ENCODE assay signal across 22 mouse cellular contexts in the genomic region with DNA sequence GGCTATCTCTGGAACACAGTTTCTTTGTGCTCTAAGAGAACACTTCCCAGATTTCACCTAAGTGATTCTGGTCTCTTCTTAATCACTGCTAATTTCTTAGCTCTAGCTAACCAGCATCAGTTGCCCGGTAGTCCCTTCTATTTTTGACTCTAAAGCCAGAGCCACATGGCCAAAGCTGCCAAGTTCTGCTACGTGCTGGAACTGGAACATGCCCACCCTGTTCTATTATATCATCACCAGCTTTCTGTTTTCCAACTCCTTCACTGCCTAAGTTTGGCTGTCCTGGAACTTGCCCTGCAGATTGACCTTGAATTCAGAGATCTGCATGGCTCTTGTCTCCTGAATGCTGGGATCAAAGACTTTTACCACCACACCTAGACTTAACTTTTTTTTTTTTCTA. TPM values are rescaled to one million over a fixed set of nuclear protein-coding genes. Genes with fewer than 3 reads are reported as not detected.
"Had no signal": no experiment of that assay in that cellular context is flagged by ENCODE, and none has a peak within 500 bp of the region (broad histone marks: within the 10 kb centered on the region; RNA-seq: fewer than 3 reads in every experiment).

No protein-coding gene starts in this region.

- DNase-seq: kidney, adult 9 months; kidney, postnatal 14 days; kidney, postnatal 4 days; left cerebral cortex, postnatal 4 days; liver, postnatal 0 days; lung, embryonic 14.5 days; thymus, postnatal 25 days had no signal

- H3K9ac ChIP-seq: limb, embryonic 12.5 days; limb, embryonic 15.5 days; liver, embryonic 14.5 days; liver, postnatal 0 days; lung, embryonic 14.5 days; midbrain, embryonic 13.5 days had no signal

- H3K4me1 ChIP-seq: limb, embryonic 12.5 days; limb, embryonic 15.5 days had no signal

- H3K4me3 ChIP-seq: limb, embryonic 12.5 days; limb, embryonic 15.5 days; midbrain, embryonic 13.5 days had no signal

- H3K9me3 ChIP-seq: limb, embryonic 12.5 days; limb, embryonic 15.5 days; midbrain, embryonic 13.5 days had no signal

- H3K27ac ChIP-seq: limb, embryonic 12.5 days; limb, embryonic 15.5 days; liver, embryonic 14.5 days; macrophage; midbrain, embryonic 13.5 days had no signal

- H3K27me3 ChIP-seq: limb, embryonic 12.5 days; limb, embryonic 15.5 days had no signal

- H3K4me2 ChIP-seq: limb, embryonic 12.5 days; limb, embryonic 15.5 days; liver, embryonic 11.5 days; lung, embryonic 14.5 days; midbrain, embryonic 13.5 days had no signal

- ATAC-seq: liver, postnatal 0 days; lung, postnatal 0 days; midbrain, embryonic 13.5 days had no signal

- H3K36me3 ChIP-seq: limb, embryonic 12.5 days; limb, embryonic 15.5 days; midbrain, embryonic 13.5 days had no signal

RNA-seq across cellular contexts. Expression of a gene that starts 52.5 kb away (rescaled TPM):
- total RNA-seq: left cerebral cortex, adult 8-10 months; left cerebral cortex, postnatal 4 days; megakaryocyte, adult 5-6 weeks; midbrain, postnatal 0 days had no signal
- polyA plus RNA-seq: limb, embryonic 12.5 days; limb, embryonic 15.5 days; liver, embryonic 11.5 days; liver, embryonic 14.5 days; liver, postnatal 0 days; lung, embryonic 14.5 days; macrophage; midbrain, postnatal 0 days; neural tube, embryonic 11.5 days; small intestine, adult 2 months; spleen, adult 2 months; stomach, embryonic 16.5 days; thymus, postnatal 0 days had no signal
